Comparison of ENCODE assay signal across 19 mouse cellular contexts in genomic region chr1:134193126-134193525, GRCm38 (mm10). TPM values are rescaled to one million over a fixed set of nuclear protein-coding genes. Genes with fewer than 3 reads are reported as not detected.
DNase-seq lines count a peak whose midpoint lies in the region; ATAC-seq lines count a peak whose summit lies in the region.
"Had no signal": no experiment of that assay in that cellular context is flagged by ENCODE, and none has a peak within 500 bp of the region (broad histone marks: within the 10 kb centered on the region; RNA-seq: fewer than 3 reads in every experiment).

TSS of gene Mybph (plus strand) at chr1:134193448.

- no peak within 1 kb of the TSS for H3K4me2 ChIP-seq in heart, embryonic 14.5 days (ENCODE audit: low read length)
- H3K4me2 ChIP-seq in embryonic facial prominence, embryonic 13.5 days: no peak within 1 kb of the TSS
- H3K4me2 ChIP-seq: intestine, embryonic 15.5 days; liver, embryonic 11.5 days; midbrain, embryonic 12.5 days; neural tube, embryonic 12.5 days had no signal

- H3K9me3 ChIP-seq in heart, embryonic 14.5 days (ENCODE audit: control insufficient read depth, low read length): no peaks in the 10 kb centered on the region
- H3K9me3 ChIP-seq in embryonic facial prominence, embryonic 13.5 days: no peaks in the 10 kb centered on the region
- H3K9me3 ChIP-seq: intestine, embryonic 15.5 days; midbrain, embryonic 12.5 days; neural tube, embryonic 12.5 days had no signal

- H3K9ac ChIP-seq in heart, embryonic 14.5 days (ENCODE audit: low read length): peak within 1 kb of the TSS; percentile 48
- 0 out of 2 replicates have a peak within 1 kb of the TSS, but pooled peaks have one; percentile 16 for H3K9ac ChIP-seq in embryonic facial prominence, embryonic 13.5 days
- H3K9ac ChIP-seq: forebrain, postnatal 0 days; intestine, embryonic 15.5 days; midbrain, embryonic 12.5 days; neural tube, embryonic 12.5 days had no signal

- H3K27ac ChIP-seq in heart, embryonic 14.5 days (replicated peaks in 1 of 2; ENCODE audit: control insufficient read depth in 1 of 2, insufficient read depth in 1 of 2, low read depth in 2 of 2, low read length in 2 of 2): no peak within 1 kb of the TSS
- H3K27ac ChIP-seq in embryonic facial prominence, embryonic 13.5 days: peak within 1 kb of the TSS; percentile 28; the same call in 1 of the 2 replicates
- H3K27ac ChIP-seq: intestine, embryonic 15.5 days; midbrain, embryonic 12.5 days; neural tube, embryonic 12.5 days had no signal

- peaks cover 4% of the 10 kb centered on the region for H3K27me3 ChIP-seq in heart, embryonic 14.5 days (ENCODE audit: control insufficient read depth, insufficient read depth, low read length)
- H3K27me3 ChIP-seq in embryonic facial prominence, embryonic 13.5 days: peaks cover 8% of the 10 kb centered on the region
- H3K27me3 ChIP-seq: intestine, embryonic 15.5 days; midbrain, embryonic 12.5 days; neural tube, embryonic 12.5 days had no signal

- H3K4me3 ChIP-seq in heart, embryonic 14.5 days (ENCODE audit: control insufficient read depth in 1 of 2, insufficient read depth in 1 of 2, low read depth in 1 of 2, low read length in 2 of 2): no peak within 1 kb of the TSS
- H3K4me3 ChIP-seq in embryonic facial prominence, embryonic 13.5 days: no peak within 1 kb of the TSS
- H3K4me3 ChIP-seq: intestine, embryonic 15.5 days; midbrain, embryonic 12.5 days; neural tube, embryonic 12.5 days had no signal

- H3K4me1 ChIP-seq in heart, embryonic 14.5 days (ENCODE audit: control insufficient read depth in 2 of 2, insufficient read depth in 2 of 2, low read length in 2 of 2): peaks cover 32 to 36% of the 10 kb centered on the region in 2 experiments
- H3K4me1 ChIP-seq in embryonic facial prominence, embryonic 13.5 days: peaks cover 41% of the 10 kb centered on the region

- H3K36me3 ChIP-seq in heart, embryonic 14.5 days (ENCODE audit: control insufficient read depth, insufficient read depth, low read length): no peaks in the 10 kb centered on the region
- H3K36me3 ChIP-seq in embryonic facial prominence, embryonic 13.5 days: no peaks in the 10 kb centered on the region
- H3K36me3 ChIP-seq: intestine, embryonic 15.5 days; midbrain, embryonic 12.5 days; neural tube, embryonic 12.5 days had no signal

- DNase-seq in adrenal gland, adult (ENCODE audit: inconsistent age in 2 of 2, low spot score in 1 of 2): peak; percentile 20 to 31
- no peak for DNase-seq in adrenal gland, adult 8-10 months
- no peak for DNase-seq in heart, adult 9 months (ENCODE audit: low spot score in 2 of 2)
- DNase-seq in gastrocnemius, postnatal 4 days (ENCODE audit: low spot score in 2 of 2): no peak
- no peak for DNase-seq in embryo, embryonic 11 days
- DNase-seq: adrenal gland, postnatal 14 days; forebrain, postnatal 0 days; kidney, postnatal 10 days; thymus, adult 18-20 months had no signal

- no peak for ATAC-seq in heart, embryonic 14.5 days (ENCODE audit: insufficient number of reproducible peaks, insufficient read depth, low FRiP score, low read depth)
- no peak for ATAC-seq in embryonic facial prominence, embryonic 13.5 days (ENCODE audit: insufficient number of reproducible peaks, insufficient read depth, low FRiP score, low TSS enrichment, low read depth)
- ATAC-seq in frontal cortex, adult (ENCODE audit: low TSS enrichment): no peak
- ATAC-seq: forebrain, postnatal 0 days; intestine, embryonic 15.5 days; lung, postnatal 0 days had no signal

- WGBS in heart, embryonic 14.5 days: 90% methylated on average over 1 of the region's 1 CpGs
- WGBS in embryonic facial prominence, embryonic 13.5 days: 47% methylated on average over 1 of the region's 1 CpGs

RNA-seq across cellular contexts. Expression of gene Mybph, which starts in this region (rescaled TPM):
- total RNA-seq in adrenal gland, adult 8-10 months (2022): under 1 TPM in 2 of 4 experiments, not detected in 2; 0.17 to 0.24 TPM
- polyA plus RNA-seq in heart, embryonic 14.5 days (2014; fragmentation: Nextera tagmentation; extraction: Ambion mirVana): 0.12 and 0.27 TPM in 2 replicates
- 6.0 and 9.9 TPM in 2 replicates for polyA plus RNA-seq in embryonic facial prominence, embryonic 13.5 days (2015; fragmentation: Nextera tagmentation; extraction: Ambion mirVana)
- 10 to 100 TPM; 64.5 to 81.3 TPM for total RNA-seq in gastrocnemius, postnatal 4 days (2021)
- total RNA-seq: adrenal gland, postnatal 14 days; layer of hippocampus, postnatal 10 days had no signal
- polyA plus RNA-seq: midbrain, embryonic 12.5 days; spleen, adult 2 months had no signal

Comparison
In these comparisons a context has a peak if more than half of its experiments do, and no peak if none do; other contexts are left out.
1. RNA of gene Mybph (total RNA-seq): 64.5 to 81.3 TPM in gastrocnemius, postnatal 4 days; 0.17 to 0.24 TPM in adrenal gland, adult 8-10 months; every median in the first group is over 10 times any median in the second.
2. DNase-seq: peak in adrenal gland, adult (2 of 2); none in adrenal gland, adult 8-10 months (single experiment), heart, adult 9 months (0 of 2), gastrocnemius, postnatal 4 days (0 of 2) and embryo, embryonic 11 days (single experiment).